Mouse (Mus musculus) G1E-ER4 (cell line): ENCODE data around the gene Ceacam1. TPM values are rescaled to one million over a fixed set of nuclear protein-coding genes. Genes with fewer than 3 reads are reported as not detected.

Experiments used
- GATA1 ChIP-seq: IDR thresholded peaks from one replicate; pipeline ENCODE4 v1.8.0; 2012; ENCODE audit warnings: low read length, inconsistent platforms
- polyA plus RNA-seq: library from polyadenylated mRNA; stranded (reverse); fragments of >175 nt; gene quantifications from 2 replicates; pipeline ENCODE4 v1.2.3, GENCODE M21; 2012

Ceacam1 gene
- polyA plus RNA-seq, 1 experiment: not detected

DNA sequence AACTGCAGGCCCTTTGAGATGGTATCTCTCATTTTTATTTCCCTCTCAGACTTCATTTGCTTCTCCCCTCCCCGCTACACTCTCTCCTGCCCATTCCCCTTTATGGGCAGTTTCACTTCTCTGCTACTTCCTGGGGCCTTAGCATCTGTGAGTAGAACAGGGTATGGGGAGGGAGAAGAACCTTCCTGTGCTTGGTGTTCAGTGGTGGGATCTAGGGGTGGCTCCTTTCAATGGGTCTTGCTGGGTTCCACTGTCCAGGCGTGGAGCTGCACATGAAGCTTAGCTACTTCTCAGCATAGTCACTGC, 41.9 kb downstream of the Ceacam1 start:
- no peak for TF ChIP-seq GATA1

DNA sequence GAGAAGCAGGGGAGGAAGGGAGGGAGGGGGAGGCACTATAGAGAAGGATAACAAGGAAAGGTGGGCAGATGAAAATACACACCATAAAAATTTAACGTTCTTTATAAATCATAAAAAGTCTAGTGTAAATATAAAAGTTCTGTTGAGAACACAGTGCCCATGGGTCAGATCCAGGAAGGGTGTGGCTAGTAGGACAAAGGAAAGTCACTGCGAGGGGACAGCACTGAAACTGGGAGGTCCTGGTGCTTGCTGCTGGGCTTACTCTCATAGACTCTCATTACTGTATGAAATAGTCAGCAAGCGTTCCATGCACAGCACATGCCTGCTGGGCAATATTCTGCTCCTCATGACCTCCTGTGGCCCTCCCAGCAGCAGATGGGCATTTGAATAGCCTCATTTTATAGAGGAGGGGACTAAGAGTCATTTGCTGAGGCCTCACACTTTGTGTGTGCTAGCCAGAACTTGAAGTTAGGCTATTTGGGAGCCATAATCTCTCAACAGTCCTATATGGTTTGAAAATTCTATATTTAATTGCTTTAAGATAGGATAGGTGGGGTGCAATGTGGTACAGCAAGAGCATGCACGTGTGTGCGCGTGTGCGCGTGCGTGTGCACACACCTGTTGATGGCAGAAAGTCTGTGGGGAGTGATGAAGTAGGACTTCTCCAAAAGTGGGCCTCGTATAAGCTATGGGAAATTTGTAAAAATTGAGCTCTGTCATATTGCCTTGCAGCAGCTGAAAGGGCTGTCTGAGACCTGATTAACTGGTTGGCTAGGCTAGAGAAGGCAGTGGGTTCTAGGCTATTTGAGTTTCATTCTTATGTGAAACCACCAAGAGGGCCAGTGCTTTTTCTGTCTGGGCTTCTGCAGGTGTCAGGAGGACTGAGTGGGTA, 42.5 kb downstream of the Ceacam1 start:
- no peak for TF ChIP-seq GATA1

DNA sequence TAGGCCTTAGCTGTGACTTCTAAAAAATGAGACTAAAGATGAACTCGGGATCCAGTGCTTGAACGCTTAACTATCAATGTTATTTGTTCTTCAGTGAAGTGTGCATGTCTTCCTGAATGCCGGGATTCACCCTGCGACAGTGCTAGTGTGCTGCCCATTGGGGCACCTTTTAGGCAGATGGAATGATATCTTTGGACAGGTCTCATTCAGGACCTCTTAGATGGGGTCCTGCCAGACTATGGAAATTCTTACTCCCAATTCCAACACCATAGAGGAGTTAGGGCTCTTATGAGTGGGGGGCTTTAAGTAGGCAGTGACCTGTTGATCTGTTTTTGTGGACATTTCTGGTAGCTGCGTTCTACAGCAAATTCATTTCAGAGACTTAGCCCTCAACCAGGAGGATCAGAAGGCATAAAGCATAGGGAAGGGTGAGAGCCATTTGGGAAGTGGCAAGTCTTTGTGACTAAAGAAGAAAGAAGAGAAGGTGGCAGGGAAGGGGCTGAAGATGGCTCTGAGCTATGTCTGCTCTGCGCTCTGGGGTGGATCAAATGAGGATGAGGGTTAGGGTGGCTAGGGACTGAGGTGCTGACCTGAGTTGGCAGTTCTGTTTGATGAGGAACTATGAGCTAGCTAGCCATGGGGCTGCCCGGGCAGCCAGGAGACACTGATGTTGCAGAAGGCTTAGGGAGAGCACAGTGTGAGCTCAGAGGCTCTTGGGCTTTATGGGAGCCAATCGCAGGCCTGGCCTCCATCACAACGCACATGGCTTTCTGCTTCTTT, 43.4 kb downstream of the Ceacam1 start:
- no peak for TF ChIP-seq GATA1

DNA sequence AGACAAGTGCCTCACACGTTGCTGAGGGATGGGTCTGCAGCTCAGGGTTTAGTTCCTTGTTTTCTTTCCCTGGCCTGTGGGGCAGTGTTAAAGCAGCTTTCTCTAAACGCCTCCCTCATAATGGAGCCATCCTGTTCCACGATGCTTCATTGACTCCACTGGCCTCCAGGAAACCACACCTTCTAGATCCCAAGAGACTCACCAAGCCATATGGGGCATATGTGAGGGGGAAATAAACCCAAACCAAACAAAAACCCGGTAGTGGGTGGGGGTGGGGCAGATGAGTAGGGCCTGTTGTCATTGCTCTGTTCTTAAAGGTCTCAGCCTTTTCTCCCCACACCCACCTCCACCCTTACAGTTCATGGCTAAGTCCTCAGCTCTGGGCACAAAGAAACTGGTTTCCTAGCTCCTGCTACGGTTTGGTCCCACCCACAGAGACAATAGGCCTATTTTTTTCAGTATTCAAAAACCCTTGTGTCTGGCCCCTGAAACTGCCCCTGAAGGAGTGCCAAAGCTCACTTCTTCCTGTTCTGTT, 44.3 kb downstream of the Ceacam1 start:
- no peak for TF ChIP-seq GATA1

DNA sequence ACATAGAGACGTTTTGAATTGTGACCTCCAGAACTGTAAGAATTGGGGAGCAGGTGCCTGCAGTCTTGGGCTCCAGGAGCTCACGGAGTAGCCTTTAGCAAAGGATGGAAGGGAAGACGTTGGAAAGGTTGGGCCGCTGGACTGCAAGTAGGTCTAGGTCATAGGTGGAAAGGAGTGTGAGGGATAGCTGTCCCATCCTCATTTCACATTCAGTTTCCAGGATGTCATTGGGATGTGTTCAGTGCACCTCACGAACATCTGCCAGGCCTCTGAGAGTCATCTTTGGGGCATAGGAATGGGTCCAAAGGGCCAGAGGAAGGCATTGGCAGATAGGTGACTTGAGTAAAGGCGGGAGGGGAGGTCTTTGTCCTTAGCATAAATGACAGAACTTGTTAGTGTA, 45.0 kb downstream of the Ceacam1 start:
- no peak for TF ChIP-seq GATA1

DNA sequence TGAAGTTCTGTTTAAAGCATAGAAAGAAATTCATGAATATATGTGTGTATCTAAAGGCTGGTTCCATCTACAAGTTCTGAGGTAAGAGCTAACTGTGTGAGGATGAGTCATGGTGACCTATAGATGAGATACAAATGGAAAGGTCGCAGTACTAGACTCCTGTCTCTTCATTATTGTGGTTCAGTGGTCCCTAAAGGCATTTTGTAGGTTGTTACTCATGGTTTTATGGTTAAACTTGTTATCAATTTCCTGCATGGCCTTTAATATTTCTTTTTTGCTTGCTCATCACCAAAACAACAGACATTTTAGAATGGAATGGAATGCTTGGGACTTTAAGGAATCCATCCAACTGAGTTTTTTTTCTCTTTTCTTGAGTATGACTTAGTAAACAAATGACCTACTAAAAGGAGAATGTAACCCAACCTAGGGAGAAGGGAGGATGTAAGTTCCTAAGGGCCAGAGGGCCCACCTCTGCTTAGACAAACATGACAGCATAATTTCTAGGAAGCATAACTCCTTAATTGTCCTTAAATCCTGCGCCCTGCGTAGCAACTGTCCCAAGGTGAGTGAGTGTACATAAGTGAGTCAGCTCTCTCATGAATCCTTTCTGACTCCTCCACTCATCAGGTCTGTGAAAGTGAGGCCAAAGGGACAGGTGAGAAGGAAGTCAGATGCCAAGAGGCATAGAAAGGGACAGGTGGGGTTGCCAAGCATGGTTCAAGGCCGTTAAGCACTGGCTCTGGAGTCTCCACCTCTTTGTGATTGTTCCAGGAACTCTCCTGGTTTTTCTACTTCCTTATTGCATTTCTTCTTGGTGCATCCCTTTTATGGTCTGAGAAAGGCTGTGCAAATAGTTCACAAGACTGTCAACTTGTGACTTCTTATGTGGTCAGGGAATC, 47.3 kb downstream of the Ceacam1 start:
- no peak for TF ChIP-seq GATA1

DNA sequence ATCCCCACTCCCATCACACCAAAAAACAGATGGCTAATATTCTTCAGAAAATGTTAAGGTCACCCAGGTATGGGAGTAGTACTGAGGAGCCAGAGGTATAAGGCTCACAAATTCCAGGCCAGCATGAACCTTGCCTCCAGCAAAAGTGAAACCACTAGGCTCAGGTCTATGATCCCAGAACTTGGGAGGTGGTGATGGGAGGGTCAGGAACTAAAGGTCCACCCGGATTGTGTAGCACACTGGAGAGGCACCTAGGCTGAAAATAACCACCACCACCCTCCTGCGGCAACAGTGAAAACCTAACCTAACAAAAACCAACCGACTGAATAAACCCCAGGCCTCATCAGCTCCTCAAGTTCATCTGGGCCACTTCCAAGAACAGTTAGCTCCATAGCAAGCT, 49.1 kb downstream of the Ceacam1 start:
- no peak for TF ChIP-seq GATA1

DNA sequence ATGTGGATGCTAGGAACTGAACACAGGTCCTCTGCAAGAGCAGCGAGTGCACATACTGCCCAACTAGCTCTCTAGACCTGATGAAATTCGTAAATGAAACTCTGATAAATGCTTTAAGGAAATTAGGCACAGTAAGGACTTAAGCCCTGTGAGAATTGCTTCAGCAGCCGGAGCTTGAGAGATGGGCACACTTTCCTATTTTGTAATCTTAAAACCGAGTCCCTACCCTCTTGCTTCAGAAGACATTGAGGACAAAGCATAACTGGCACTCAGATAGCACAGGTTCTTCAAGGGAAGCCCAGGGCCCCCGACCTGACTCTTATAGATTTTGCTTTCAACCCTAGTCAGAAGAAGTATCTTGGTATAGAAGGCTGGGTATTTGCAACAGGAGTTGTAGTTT, 50.3 kb downstream of the Ceacam1 start:
- no peak for TF ChIP-seq GATA1

DNA sequence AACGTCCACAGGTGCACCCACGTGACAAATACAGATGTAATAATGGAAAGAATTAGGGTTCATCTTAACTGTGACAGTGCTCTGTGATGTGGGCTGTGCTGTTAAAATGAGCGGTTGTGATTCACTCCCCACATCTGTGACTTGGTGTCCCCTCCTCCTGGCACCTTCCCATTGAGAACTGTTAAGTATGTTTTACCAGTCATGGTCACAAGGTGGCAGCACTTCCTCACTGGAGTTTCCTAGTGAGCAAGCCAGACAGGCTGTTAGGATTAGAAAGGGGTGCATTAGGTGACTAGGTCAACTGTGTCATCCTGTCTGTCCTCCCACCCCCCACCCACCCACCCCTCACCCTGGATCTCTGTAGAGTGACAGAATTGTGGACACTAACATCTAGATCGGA, 53.0 kb downstream of the Ceacam1 start:
- no peak for TF ChIP-seq GATA1

DNA sequence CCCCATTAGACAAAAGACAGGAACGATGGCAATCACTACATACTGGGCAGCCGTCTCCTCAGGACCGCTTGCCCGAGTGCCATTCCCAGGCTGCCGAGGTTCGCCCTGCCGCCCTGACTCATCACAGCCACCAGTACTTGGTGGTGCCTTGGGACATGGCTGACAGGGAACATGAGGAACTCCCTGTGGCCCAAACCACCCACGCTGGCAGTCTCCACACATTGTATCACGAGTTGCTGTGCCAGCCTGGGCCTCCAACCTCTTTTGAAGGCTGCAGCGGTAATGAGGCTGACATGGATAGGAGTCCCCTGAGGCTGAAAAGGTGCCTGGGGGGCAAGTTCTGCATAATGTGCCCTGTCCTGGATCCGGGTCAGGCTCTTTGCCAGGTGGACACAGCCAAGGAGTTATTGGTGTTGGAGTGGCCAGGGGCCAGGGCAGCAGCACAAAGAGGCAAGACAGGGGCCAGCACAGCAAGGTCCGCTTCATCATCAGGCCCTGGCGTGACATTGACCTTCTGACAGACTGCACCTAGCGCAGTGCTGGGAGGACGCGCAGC, 55.0 kb downstream of the Ceacam1 start:
- no peak for TF ChIP-seq GATA1

DNA sequence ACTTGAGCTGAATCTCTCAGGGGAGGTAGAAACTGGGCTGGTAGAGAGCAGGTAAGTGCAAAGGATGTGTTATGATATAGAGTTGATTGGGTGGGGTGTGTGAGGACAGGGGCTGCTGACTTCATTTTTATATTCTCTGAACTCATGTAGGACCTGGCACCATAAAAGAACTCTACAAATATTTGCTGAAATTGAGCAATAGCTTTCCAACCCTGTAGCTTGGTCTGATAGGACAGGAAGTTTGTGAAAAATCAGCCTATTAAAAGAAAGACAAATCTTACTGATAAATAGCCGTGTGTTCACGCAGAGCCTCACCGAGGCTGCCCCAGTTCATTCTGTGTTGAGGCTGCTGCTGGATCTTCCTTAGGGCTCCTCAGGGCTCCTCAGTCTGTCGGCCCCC, 57.5 kb downstream of the Ceacam1 start:
- no peak for TF ChIP-seq GATA1

DNA sequence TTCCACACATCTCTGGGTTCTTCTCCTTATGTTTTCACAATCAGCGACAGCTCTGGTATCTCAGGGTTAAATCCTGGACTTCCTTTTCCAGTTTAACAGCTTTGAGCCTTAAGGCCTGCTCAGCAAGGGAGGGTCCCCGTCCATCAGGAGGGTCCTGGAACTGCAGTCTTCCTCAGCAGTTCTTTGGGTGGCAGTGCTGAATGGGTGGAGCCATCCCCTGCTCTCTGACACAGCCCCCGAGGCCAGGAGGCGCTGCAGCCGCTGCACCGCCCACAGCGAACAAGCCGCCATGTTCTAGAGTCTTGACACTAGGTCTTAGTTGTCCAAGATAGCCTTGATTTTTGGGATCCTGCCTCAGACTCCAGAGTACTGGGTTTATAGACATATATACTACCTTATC, 57.9 kb downstream of the Ceacam1 start:
- no peak for TF ChIP-seq GATA1

DNA sequence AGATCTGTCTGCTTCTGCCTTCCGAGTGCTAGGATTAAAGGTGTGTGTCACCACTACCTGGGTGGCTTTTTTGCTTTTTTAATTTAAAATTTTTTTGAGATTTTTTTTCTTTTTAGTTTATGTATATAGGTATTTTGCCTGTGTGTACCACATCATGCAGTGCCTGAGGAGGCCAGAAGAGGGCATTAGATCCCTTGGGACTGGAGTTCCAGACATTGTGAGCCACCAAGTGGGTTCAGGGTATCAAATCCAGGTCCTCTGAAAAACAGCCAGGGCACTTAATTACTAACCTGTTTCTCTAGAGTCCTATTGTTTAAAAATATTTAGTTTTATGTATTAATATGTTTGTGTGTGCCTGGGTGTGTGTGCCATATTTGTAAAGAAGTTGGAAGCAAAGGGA, 59.8 kb downstream of the Ceacam1 start:
- TF ChIP-seq GATA1: no peak

DNA sequence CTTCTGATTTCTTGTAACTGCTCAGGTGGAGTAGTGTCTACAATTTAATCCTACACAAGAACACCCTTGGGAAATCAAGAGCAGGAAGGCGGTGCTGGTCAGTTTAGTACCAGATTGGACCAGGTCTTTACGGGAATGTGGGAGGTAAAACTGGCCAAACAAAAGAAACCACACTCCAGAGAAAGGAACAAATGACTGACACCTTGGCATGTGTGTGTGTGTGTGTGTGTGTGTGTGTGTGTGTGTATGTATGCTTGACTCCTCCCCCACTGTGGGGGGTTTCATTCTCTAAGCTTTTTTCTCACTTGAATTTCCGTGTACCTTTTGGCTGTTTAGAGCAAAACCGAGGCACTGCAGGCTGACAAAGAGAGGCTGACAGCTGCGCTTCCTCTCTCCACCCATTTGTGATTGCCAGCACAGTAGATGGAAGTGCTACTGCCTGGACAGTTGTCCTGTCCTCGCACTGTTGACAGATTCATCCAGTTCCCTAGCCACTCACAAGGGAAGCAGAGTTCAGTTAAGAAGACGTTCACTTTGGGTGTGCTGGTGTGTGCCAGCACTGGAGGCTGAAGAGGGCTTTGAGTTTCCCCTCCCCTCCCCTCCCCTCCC, 64.5 kb downstream of the Ceacam1 start, which contains the start of gene Cxcl17:
TSS of gene Cxcl17 (minus strand) at position 54 of the 609 bp plus-strand sequence.
- TF ChIP-seq GATA1: no peak

DNA sequence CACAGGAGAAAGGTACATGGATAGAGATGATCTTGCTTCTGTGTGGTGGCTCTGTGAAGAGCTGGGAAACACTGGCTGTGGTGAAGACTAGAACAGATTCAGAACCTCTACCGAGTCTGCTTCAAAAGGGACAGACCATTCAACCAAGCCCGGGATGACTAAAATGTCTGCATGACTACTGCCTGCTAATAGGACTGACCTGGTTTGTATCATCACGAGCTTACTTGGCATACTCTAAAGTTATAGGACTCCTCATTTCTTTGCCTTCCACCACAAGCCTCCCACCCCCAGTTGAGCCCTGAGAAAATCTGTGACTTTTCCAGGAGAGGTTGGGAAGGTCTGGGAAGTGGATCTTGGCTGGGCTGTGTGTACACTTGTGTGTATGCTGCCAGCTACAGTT, 65.5 kb downstream of the Ceacam1 start:
- no peak for TF ChIP-seq GATA1

Other genes with a start within 250 kb of the Ceacam1 start
- 169 and 188 TPM in 2 replicates for gene Gsk3a, start 239.8 kb downstream of the Ceacam1 start, polyA plus RNA-seq
- gene Erf, start 226.8 kb downstream of the Ceacam1 start, polyA plus RNA-seq: 136 and 176 TPM in 2 replicates
- gene Cic, start 209.9 kb downstream of the Ceacam1 start, polyA plus RNA-seq: 729 and 741 TPM in 2 replicates
- gene Pafah1b3, start 179.6 kb downstream of the Ceacam1 start, polyA plus RNA-seq: 119 and 158 TPM in 2 replicates
- 0.06 TPM in 1 of 2 replicates, not detected in the other for gene Prr19, start 176.2 kb downstream of the Ceacam1 start, polyA plus RNA-seq
- 0.06 TPM in 1 of 2 replicates, not detected in the other for gene Tmem145, start 171.5 kb downstream of the Ceacam1 start, polyA plus RNA-seq
- 34.5 and 36.9 TPM in 2 replicates for gene Megf8, start 160.4 kb downstream of the Ceacam1 start, polyA plus RNA-seq
- not detected in 2 replicates for gene Cnfn, start 107.9 kb downstream of the Ceacam1 start, polyA plus RNA-seq
- gene Lipe, start 78.9 kb downstream of the Ceacam1 start, polyA plus RNA-seq: 14.8 and 17.6 TPM in 2 replicates
- gene Cxcl17, start 64.7 kb downstream of the Ceacam1 start, polyA plus RNA-seq: not detected in 2 replicates
- not detected in 2 replicates for gene Ceacam2, start 62.3 kb upstream of the Ceacam1 start, polyA plus RNA-seq
- not detected in 2 replicates for gene Erich4, start 138.3 kb upstream of the Ceacam1 start, polyA plus RNA-seq
- gene Dmac2, start 141.8 kb upstream of the Ceacam1 start, polyA plus RNA-seq: 41.9 and 45.5 TPM in 2 replicates
- 0.44 and 0.50 TPM in 2 replicates for gene B3gnt8, start 149.1 kb upstream of the Ceacam1 start, polyA plus RNA-seq
- 70.4 and 81.4 TPM in 2 replicates for gene Bckdha, start 181.4 kb upstream of the Ceacam1 start, polyA plus RNA-seq
- 652 and 689 TPM in 2 replicates for gene Exosc5, start 181.6 kb upstream of the Ceacam1 start, polyA plus RNA-seq
- 2.8 and 3.6 TPM in 2 replicates for gene Tmem91, start 197.6 kb upstream of the Ceacam1 start, polyA plus RNA-seq
- 125 and 142 TPM in 2 replicates for gene B9d2, start 203.2 kb upstream of the Ceacam1 start, polyA plus RNA-seq
- 1,641 and 2,011 TPM in 2 replicates for gene Tgfb1, start 209.4 kb upstream of the Ceacam1 start, polyA plus RNA-seq
- gene Ccdc97, start 241.5 kb upstream of the Ceacam1 start, polyA plus RNA-seq: 109 and 114 TPM in 2 replicates